Mouse (Mus musculus) MEL (cell line): ENCODE data around the gene Nts. TPM values are rescaled to one million over a fixed set of nuclear protein-coding genes. Genes with fewer than 3 reads are reported as not detected.

ENCODE experiments used
- DNase-seq: peaks from one replicate; pipeline ENCODE4 v3.0.0; 2011; ENCODE audit warnings: low read depth, low spot score
- H3K27ac ChIP-seq: 2 replicates; pipeline ENCODE4 v1.5.1; 2012; ENCODE audit warnings: low read depth, mild to moderate bottlenecking, control low read depth, low read length, moderate library complexity; ENCODE audit not compliant: control insufficient read depth
- H3K27me3 ChIP-seq, 2 experiments: fragments of 150-350 bp in 1 of 2; sonication (generic) in 1 of 2; 2 replicates each; pipeline ENCODE4 v1.6.1; 2012; ENCODE audit warnings: low read length in 2 of 2, mild to moderate bottlenecking in 2 of 2, improper control_type of control experiment in 1 of 2, moderate library complexity in 1 of 2; ENCODE audit not compliant: insufficient read depth in 2 of 2, control insufficient read depth in 1 of 2
- H3K36me3 ChIP-seq, 2 experiments: 2 replicates each; pipeline ENCODE4 v1.6.1; 2012 to 2014; ENCODE audit warnings: low read length in 2 of 2, improper control_type of control experiment in 1 of 2, inconsistent platforms in 1 of 2, mild to moderate bottlenecking in 1 of 2; ENCODE audit not compliant: insufficient read depth in 2 of 2, control insufficient read depth in 1 of 2
- H3K4me1 ChIP-seq, 2 experiments: fragments of 150-350 bp in 1 of 2; sonication (generic) in 1 of 2; 2 replicates each; pipeline ENCODE4 v1.6.1; 2012; ENCODE audit warnings: low read length in 2 of 2, improper control_type of control experiment in 1 of 2, mild to moderate bottlenecking in 1 of 2; ENCODE audit not compliant: insufficient read depth in 2 of 2, control insufficient read depth in 1 of 2
- H3K4me3 ChIP-seq, 2 experiments: fragments of 150-350 bp in 1 of 2; sonication (generic) in 1 of 2; 2 replicates each; pipeline ENCODE4 v1.5.1; 2012; ENCODE audit warnings: low read depth in 2 of 2, low read length in 2 of 2, mild to moderate bottlenecking in 2 of 2, moderate library complexity in 2 of 2, control low read depth in 1 of 2, improper control_type of control experiment in 1 of 2; ENCODE audit not compliant: control insufficient read depth in 1 of 2, insufficient read depth in 1 of 2
- H3K79me2 ChIP-seq: 2 replicates; pipeline ENCODE4 v1.6.1; 2012; ENCODE audit warnings: mild to moderate bottlenecking, low read length, moderate library complexity; ENCODE audit not compliant: control insufficient read depth, poor library complexity, insufficient read depth
- H3K9ac ChIP-seq: 2 replicates; pipeline ENCODE4 v1.6.1; 2012; ENCODE audit warnings: low read depth, mild to moderate bottlenecking, control low read depth, low read length, moderate library complexity; ENCODE audit not compliant: control insufficient read depth, poor library complexity, severe bottlenecking
- H3K9me3 ChIP-seq: fragments of 150-350 bp; sonication (generic); replicated peaks from 2 replicates; pipeline ENCODE4 v1.6.1; 2012; ENCODE audit warnings: mild to moderate bottlenecking, low read length, improper control_type of control experiment, moderate library complexity; ENCODE audit not compliant: insufficient read depth
- BHLHE40 ChIP-seq: IDR thresholded peaks from 2 replicates; pipeline ENCODE4 v1.6.1; 2012; ENCODE audit warnings: low read depth, mild to moderate bottlenecking, inconsistent platforms, low read length, improper control_type of control experiment, borderline replicate concordance
- CHD1 ChIP-seq: IDR thresholded peaks from 2 replicates; pipeline ENCODE4 v1.6.1; 2012; ENCODE audit warnings: low read depth, mild to moderate bottlenecking, inconsistent platforms, low read length, improper control_type of control experiment
- CHD2 ChIP-seq: IDR thresholded peaks from 2 replicates; pipeline ENCODE4 v1.6.1; 2011; ENCODE audit warnings: low read length, improper control_type of control experiment
- CTCF ChIP-seq, 3 experiments: IDR thresholded peaks in 2 of 3; conservative IDR thresholded peaks in 1 of 3; 2 replicates each; pipeline ENCODE4 v1.5.1; 2011 to 2012; ENCODE audit warnings: low read length in 3 of 3, low read depth in 2 of 3, mild to moderate bottlenecking in 2 of 3, improper control_type of control experiment in 1 of 3, inconsistent platforms in 1 of 3, mixed read lengths in 1 of 3, moderate library complexity in 1 of 3; ENCODE audit not compliant: control insufficient read depth in 1 of 3, insufficient read depth in 1 of 3, poor library complexity in 1 of 3, severe bottlenecking in 1 of 3
- ELF1 ChIP-seq: IDR thresholded peaks from 2 replicates; pipeline ENCODE4 v1.6.1; 2014; ENCODE audit warnings: low read depth, mild to moderate bottlenecking, inconsistent platforms, low read length, improper control_type of control experiment, moderate library complexity
- EP300 ChIP-seq, 2 experiments: IDR thresholded peaks; 2 replicates each; pipeline ENCODE4 v1.6.1; 2011; ENCODE audit warnings: improper control_type of control experiment in 2 of 2, low read length in 2 of 2, low read depth in 1 of 2, mild to moderate bottlenecking in 1 of 2
- ETS1 ChIP-seq: IDR thresholded peaks from 2 replicates; pipeline ENCODE4 v1.6.1; 2012; ENCODE audit warnings: low read depth, mild to moderate bottlenecking, inconsistent platforms, low read length, improper control_type of control experiment, moderate library complexity
- GATA1 ChIP-seq: IDR thresholded peaks from 2 replicates; pipeline ENCODE4 v1.6.1; 2011; ENCODE audit warnings: low read depth, low read length, improper control_type of control experiment
- HCFC1 ChIP-seq: IDR thresholded peaks from 2 replicates; pipeline ENCODE4 v1.6.1; 2012; ENCODE audit warnings: low read depth, mild to moderate bottlenecking, inconsistent platforms, low read length, improper control_type of control experiment, moderate library complexity
- JUND ChIP-seq: IDR thresholded peaks from 2 replicates; pipeline ENCODE4 v1.6.1; 2011; ENCODE audit warnings: low read depth, mild to moderate bottlenecking, improper control_type of control experiment, low read length
- KAT2A ChIP-seq: conservative IDR thresholded peaks from 2 replicates; pipeline ENCODE4 v1.6.1; 2012; ENCODE audit warnings: low read depth, low read length, improper control_type of control experiment, inconsistent platforms
- MAX ChIP-seq: IDR thresholded peaks from 2 replicates; pipeline ENCODE4 v1.6.1; 2011; ENCODE audit warnings: low read length, improper control_type of control experiment
- MYB ChIP-seq: IDR thresholded peaks from 2 replicates; pipeline ENCODE4 v1.6.1; 2011; ENCODE audit warnings: mild to moderate bottlenecking, low read depth, low read length, improper control_type of control experiment
- MYC ChIP-seq: IDR thresholded peaks from 2 replicates; pipeline ENCODE4 v1.6.1; 2011; ENCODE audit warnings: low read depth, mild to moderate bottlenecking, low read length, improper control_type of control experiment, moderate library complexity
- POLR2A ChIP-seq, 2 experiments: IDR thresholded peaks; 2 replicates each; pipeline ENCODE4 v1.6.1; 2011 to 2012; ENCODE audit warnings: low read length in 2 of 2, mild to moderate bottlenecking in 2 of 2, control low read depth in 1 of 2, improper control_type of control experiment in 1 of 2, low read depth in 1 of 2, moderate library complexity in 1 of 2; ENCODE audit not compliant: control insufficient read depth in 1 of 2, insufficient read depth in 1 of 2, poor library complexity in 1 of 2
- POLR2AphosphoS5 ChIP-seq: IDR thresholded peaks from 2 replicates; pipeline ENCODE4 v1.6.1; 2012; ENCODE audit warnings: low read depth, borderline replicate concordance, mild to moderate bottlenecking, inconsistent platforms, low read length, moderate library complexity, mixed read lengths
- RAD21 ChIP-seq: IDR thresholded peaks from 2 replicates; pipeline ENCODE4 v1.6.1; 2011; ENCODE audit warnings: mild to moderate bottlenecking, low read depth, low read length, improper control_type of control experiment
- SIN3A ChIP-seq: IDR thresholded peaks from 2 replicates; pipeline ENCODE4 v1.6.1; 2012; ENCODE audit warnings: low read length, improper control_type of control experiment, inconsistent platforms
- SMC3 ChIP-seq: IDR thresholded peaks from 2 replicates; pipeline ENCODE4 v1.6.1; 2011; ENCODE audit warnings: low read depth, low read length, improper control_type of control experiment
- TBP ChIP-seq: IDR thresholded peaks from 2 replicates; pipeline ENCODE4 v1.8.0; 2011; ENCODE audit warnings: low read depth, low read length, improper control_type of control experiment
- TCF12 ChIP-seq: IDR thresholded peaks from 2 replicates; pipeline ENCODE4 v1.6.1; 2014; ENCODE audit warnings: low read depth, mild to moderate bottlenecking, inconsistent platforms, low read length, improper control_type of control experiment, moderate library complexity
- UBTF ChIP-seq: IDR thresholded peaks from 2 replicates; pipeline ENCODE4 v1.6.1; 2012; ENCODE audit warnings: low read depth, mild to moderate bottlenecking, inconsistent platforms, low read length, improper control_type of control experiment, moderate library complexity, borderline replicate concordance; ENCODE audit not compliant: insufficient read depth
- USF1 ChIP-seq: IDR thresholded peaks from 2 replicates; pipeline ENCODE4 v1.6.1; 2014; ENCODE audit warnings: low read depth, mild to moderate bottlenecking, inconsistent platforms, low read length, improper control_type of control experiment, moderate library complexity
- USF2 ChIP-seq, 2 experiments: IDR thresholded peaks; 2 replicates each; pipeline ENCODE4 v1.6.1; 2011 to 2012; ENCODE audit warnings: improper control_type of control experiment in 2 of 2, low read length in 2 of 2, borderline replicate concordance in 1 of 2, inconsistent platforms in 1 of 2, low read depth in 1 of 2, mild to moderate bottlenecking in 1 of 2; ENCODE audit not compliant: insufficient read depth in 1 of 2
- ZC3H11A ChIP-seq: IDR thresholded peaks from 2 replicates; pipeline ENCODE4 v1.6.1; 2012; ENCODE audit warnings: low read depth, mild to moderate bottlenecking, inconsistent platforms, low read length, improper control_type of control experiment
- ZKSCAN1 ChIP-seq: IDR thresholded peaks from 2 replicates; pipeline ENCODE4 v1.6.1; 2012; ENCODE audit warnings: low read depth, mild to moderate bottlenecking, inconsistent platforms, low read length, improper control_type of control experiment, moderate library complexity
- ZMIZ1 ChIP-seq: IDR thresholded peaks from 2 replicates; pipeline ENCODE4 v1.6.1; 2012; ENCODE audit warnings: low read depth, mild to moderate bottlenecking, inconsistent platforms, low read length, improper control_type of control experiment, moderate library complexity
- ZNF384 ChIP-seq: IDR thresholded peaks from 2 replicates; pipeline ENCODE4 v1.6.1; 2012; ENCODE audit warnings: low read depth, mild to moderate bottlenecking, inconsistent platforms, low read length, improper control_type of control experiment
- polyA plus RNA-seq, 2 experiments: library from polyadenylated mRNA; stranded (reverse) in 1 of 2; unstranded in 1 of 2; fragments of >175 nt in 1 of 2; fragments of >200 nt in 1 of 2; gene quantifications; 2 replicates each; pipeline versions ENCODE4 v1.2.1 to v1.2.4; 2012; ENCODE audit warnings: low replicate concordance in 2 of 2, low read depth in 1 of 2; ENCODE audit not compliant: insufficient read length in 2 of 2, insufficient read depth in 1 of 2, missing spikeins in 1 of 2
- total RNA-seq: library from RNA; depleted of rRNA; stranded (reverse); fragments of 300-350 nt; gene quantifications from 2 replicates; pipeline ENCODE4 v1.2.3, GENCODE M21; 2012

Gene Nts
- total and polyA plus RNA-seq, 3 experiments, result not detected

DNA sequence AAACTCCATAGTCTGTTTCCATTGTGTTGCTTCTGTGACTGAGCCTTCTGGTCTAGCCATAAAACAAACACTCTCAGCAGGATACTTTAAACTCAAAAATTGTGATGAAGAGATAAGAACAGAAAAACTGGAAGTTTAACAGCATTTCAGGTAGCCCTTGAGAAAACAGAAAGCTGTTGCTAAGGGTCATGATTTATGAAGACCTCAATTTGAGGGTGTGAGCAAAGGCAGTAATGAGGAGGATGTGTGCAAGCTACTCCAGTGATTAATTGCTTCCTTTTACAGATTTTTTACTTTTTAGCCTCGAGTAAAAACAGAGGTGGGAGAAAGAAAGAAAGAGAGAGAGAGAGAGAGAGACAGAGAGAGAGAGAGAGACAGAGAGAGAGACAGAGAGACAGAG, 23.9 kb upstream of the Nts start:
- no peak for DNase-seq

GRCm38 (mm10) chr10:102511807-102512461, 21.6 kb upstream of the Nts start, which contains the start of gene Rassf9:
Rassf9 (plus strand) TSS chr10:102512222.
- no peaks in the 10 kb centered on the region for H3K36me3 ChIP-seq
- H3K4me1 ChIP-seq, result no peaks in the 10 kb centered on the region
- H3K4me3 ChIP-seq, result no peak within 1 kb of the TSS
- H3K27me3 ChIP-seq, result no peaks in the 10 kb centered on the region
- DNase-seq, result no peak
- no peak within 1 kb of the TSS for H3K27ac ChIP-seq
- TF ChIP-seq GATA1, result no peak
- no peak for TF ChIP-seq ZKSCAN1
- no peak for TF ChIP-seq CTCF (IDR thresholded peaks at IDR 0.05 in 2 of 3, conservative IDR thresholded peaks at IDR 0.05 in 1 of 3; ENCODE audit: control insufficient read depth in 1 of 3, insufficient read depth in 1 of 3, low read depth in 2 of 3, low read length in 3 of 3, poor library complexity in 1 of 3, severe bottlenecking in 1 of 3)
- no peak for TF ChIP-seq USF2 (IDR thresholded peaks at IDR 0.05; ENCODE audit: borderline replicate concordance in 1 of 2, insufficient read depth in 1 of 2, low read depth in 1 of 2, low read length in 2 of 2)
- TF ChIP-seq POLR2AphosphoS5, result no peak
- no peak for TF ChIP-seq TBP
- TF ChIP-seq POLR2A (IDR thresholded peaks at IDR 0.05; ENCODE audit: control insufficient read depth in 1 of 2, insufficient read depth in 1 of 2, low read depth in 1 of 2, low read length in 2 of 2, poor library complexity in 1 of 2), result no peak
- no peak for TF ChIP-seq ELF1
- TF ChIP-seq CHD2, result no peak
- TF ChIP-seq CHD1, result no peak
- TF ChIP-seq ZC3H11A, result no peak
- no peak for TF ChIP-seq EP300 (IDR thresholded peaks at IDR 0.05; ENCODE audit: low read depth in 1 of 2, low read length in 2 of 2)
- no peak for TF ChIP-seq UBTF
- no peak for TF ChIP-seq TCF12
- TF ChIP-seq SMC3, result no peak
- TF ChIP-seq ZNF384, result no peak
- TF ChIP-seq HCFC1, result no peak
- TF ChIP-seq MYB, result no peak
- TF ChIP-seq MAX, result no peak
- no peak for TF ChIP-seq BHLHE40
- no peaks in the 10 kb centered on the region for H3K9me3 ChIP-seq
- H3K79me2 ChIP-seq, result no peaks in the 10 kb centered on the region
- no peak within 1 kb of the TSS for H3K9ac ChIP-seq

More for the DNA sequence above, 23.9 kb upstream of the Nts start:
- no peaks in the 10 kb centered on the region for H3K79me2 ChIP-seq
- no peak overlapping the region for H3K27ac ChIP-seq
- no peaks in the 10 kb centered on the region for H3K27me3 ChIP-seq
- no peaks in the 10 kb centered on the region for H3K4me1 ChIP-seq
- no peak overlapping the region for H3K9ac ChIP-seq
- H3K9me3 ChIP-seq, result no peaks in the 10 kb centered on the region
- no peak overlapping the region for H3K4me3 ChIP-seq
- no peaks in the 10 kb centered on the region for H3K36me3 ChIP-seq
- TF ChIP-seq MYC (no peak), CTCF (IDR thresholded peaks at IDR 0.05 in 2 of 3, conservative IDR thresholded peaks at IDR 0.05 in 1 of 3; ENCODE audit: control insufficient read depth in 1 of 3, insufficient read depth in 1 of 3, low read depth in 2 of 3, low read length in 3 of 3, poor library complexity in 1 of 3, severe bottlenecking in 1 of 3) (no peak), ZMIZ1 (no peak), USF1 (no peak), SIN3A (no peak), ZNF384 (no peak), BHLHE40 (no peak), HCFC1 (no peak), UBTF (no peak), JUND (no peak), RAD21 (no peak), ETS1 (no peak), MAX (no peak), KAT2A (no peak), EP300 (IDR thresholded peaks at IDR 0.05; ENCODE audit: low read depth in 1 of 2, low read length in 2 of 2) (no peak)
